Mouse (Mus musculus): ENCODE measurements around the gene Vkorc1l1.
"Not testable (repeated sequence)": the region's sequence is repeated elsewhere in the genome, so short reads cannot be mapped to it uniquely, and the experiment has no call there.

Vkorc1l1 gene

GRCm38 (mm10) chr5:129942073-129942939 lies 536 bp downstream of the Vkorc1l1 start:
- CTCF ChIA-PET = not testable (repeated sequence)

- CTCF ChIA-PET = no interaction called here
These were observed 1.6 kb downstream of the Vkorc1l1 start for GRCm38 (mm10) chr5:129943402-129943801.

- CTCF ChIA-PET = no interaction called here
These were observed 5.8 kb downstream of the Vkorc1l1 start for GRCm38 (mm10) chr5:129947528-129948033.

- CTCF ChIA-PET = no interaction called here
These were observed 10.4 kb downstream of the Vkorc1l1 start for GRCm38 (mm10) chr5:129952143-129952542.

- CTCF ChIA-PET = no interaction called here
These were observed 12.9 kb downstream of the Vkorc1l1 start for GRCm38 (mm10) chr5:129954473-129955254.

- CTCF ChIA-PET = interaction anchor here (0.7 kb wide), 1 partner anchor 27 kb away, joined by 3 read pairs; no protein-coding TSS in a partner anchor
These were observed 14.0 kb downstream of the Vkorc1l1 start for GRCm38 (mm10) chr5:129955792-129956191.

GRCm38 (mm10) chr5:129963224-129963623 lies 21.5 kb downstream of the Vkorc1l1 start:
- CTCF ChIA-PET = no interaction called here

GRCm38 (mm10) chr5:129966448-129966847 lies 24.7 kb downstream of the Vkorc1l1 start:
- CTCF ChIA-PET = interaction anchor here (0.6 kb wide), 1 partner anchor 32 kb away, joined by 3 read pairs; no protein-coding TSS in a partner anchor

GRCm38 (mm10) chr5:129968417-129968816 lies 26.6 kb downstream of the Vkorc1l1 start:
- CTCF ChIA-PET = no interaction called here

- CTCF ChIA-PET = interaction anchor here (0.6 kb wide), 1 partner anchor 255 kb away, joined by 7 read pairs; no protein-coding TSS in a partner anchor
These were observed 29.7 kb downstream of the Vkorc1l1 start for GRCm38 (mm10) chr5:129971491-129971890.

- CTCF ChIA-PET = no interaction called here
These were observed 32.6 kb downstream of the Vkorc1l1 start for GRCm38 (mm10) chr5:129974354-129974753.

GRCm38 (mm10) chr5:129974866-129975311 lies 33.1 kb downstream of the Vkorc1l1 start:
- CTCF ChIA-PET = no interaction called here

- CTCF ChIA-PET = interaction anchor here (0.6 kb wide), 1 partner anchor 89 kb away, joined by 7 read pairs; no protein-coding TSS in a partner anchor
These were observed 36.0 kb downstream of the Vkorc1l1 start for GRCm38 (mm10) chr5:129977768-129978167.

GRCm38 (mm10) chr5:129978608-129979007 lies 36.8 kb downstream of the Vkorc1l1 start:
- CTCF ChIA-PET = no interaction called here

- CTCF ChIA-PET = interaction anchor here (0.7 to 1.0 kb wide), 2 partner anchors 108 to 199 kb away, joined by 3 to 15 read pairs; no protein-coding TSS in a partner anchor
These were observed 38.4 kb downstream of the Vkorc1l1 start for GRCm38 (mm10) chr5:129980216-129980615.

GRCm38 (mm10) chr5:129989376-129989775 lies 47.6 kb downstream of the Vkorc1l1 start:
- CTCF ChIA-PET = no interaction called here

GRCm38 (mm10) chr5:129991898-129992297 lies 50.1 kb downstream of the Vkorc1l1 start:
- CTCF ChIA-PET = no interaction called here

- CTCF ChIA-PET = no interaction called here
These were observed 51.6 kb downstream of the Vkorc1l1 start for GRCm38 (mm10) chr5:129993374-129993773.

GRCm38 (mm10) chr5:129994989-129995388 lies 53.2 kb downstream of the Vkorc1l1 start:
- CTCF ChIA-PET = no interaction called here

GRCm38 (mm10) chr5:129997700-129998099 lies 55.9 kb downstream of the Vkorc1l1 start:
- CTCF ChIA-PET = no interaction called here

- CTCF ChIA-PET = interaction anchor here (0.5 to 0.6 kb wide), 3 partner anchors 10 to 166 kb away, joined by 3 to 4 read pairs (median 3); no protein-coding TSS in a partner anchor
These were observed 57.3 kb downstream of the Vkorc1l1 start for GRCm38 (mm10) chr5:129999097-129999496.

GRCm38 (mm10) chr5:130000735-130001134 lies 59.0 kb downstream of the Vkorc1l1 start:
- CTCF ChIA-PET = no interaction called here
